Mouse (Mus musculus) E14TG2a.4 (cell line): ENCODE measurements at regions not wholly inside any gene's neighbourhood (a gene's known extent, or its start where the extent isn't known, plus 50 kb on each side); places are given as distances from the start of the nearest gene placed in this dataset.

Source experiments
- CTCF ChIP-seq: conservative IDR thresholded peaks from 2 replicates; pipeline ENCODE4 v1.5.1; 2014; ENCODE audit warnings: low read length
- NANOG ChIP-seq: IDR thresholded peaks from 2 replicates; pipeline ENCODE4 v1.6.1; 2014; ENCODE audit warnings: borderline replicate concordance, low read length, mixed read lengths
- POU5F1 ChIP-seq: IDR thresholded peaks from 2 replicates; pipeline ENCODE4 v1.6.1; 2014; ENCODE audit warnings: low read length, borderline replicate concordance

GRCm38 (mm10) chr4:31638564-31638963 lies 325.3 kb upstream of the Map3k7 start:
- no peak for TF ChIP-seq CTCF
- no peak for TF ChIP-seq NANOG
- TF ChIP-seq POU5F1: no peak
